Mouse (Mus musculus) liver, embryonic 11.5 days (tissue): ENCODE data around the gene Lypla2. TPM values are rescaled to one million over a fixed set of nuclear protein-coding genes. Genes with fewer than 3 reads are reported as not detected.
A peak's percentile ranks its signal among the peaks of the same experiment; 100 is the strongest.

ENCODE experiments used
- ATAC-seq: fragments of 200-750 bp; cut with Nextera tagmentation; replicated peaks from 2 replicates; pipeline ENCODE4 v1.8.0; 2017; ENCODE audit warnings: moderate number of reproducible peaks, mild to moderate bottlenecking, moderate TSS enrichment, moderate library complexity; ENCODE audit not compliant: low FRiP score
- DNase-seq: peaks from one replicate; pipeline ENCODE4 v3.0.0-alpha.2; 2017; ENCODE audit warnings: low spot score
- H3K27ac ChIP-seq: fragments of 300-500 bp; sonication (generic); 2 replicates; pipeline ENCODE4 v1.5.1; 2014; ENCODE audit warnings: mild to moderate bottlenecking, low read depth, low read length, control low read depth
- H3K27me3 ChIP-seq: fragments of 300-500 bp; sonication (generic); replicated peaks from 2 replicates; pipeline ENCODE4 v1.6.1; 2014; ENCODE audit warnings: low read length, mixed read lengths; ENCODE audit not compliant: control insufficient read depth, insufficient read depth
- H3K36me3 ChIP-seq: fragments of 300-500 bp; sonication (generic); 2 replicates; pipeline ENCODE4 v1.6.1; 2014; ENCODE audit warnings: mild to moderate bottlenecking, low read length, moderate library complexity, mixed read lengths; ENCODE audit not compliant: control insufficient read depth, insufficient read depth
- H3K4me1 ChIP-seq: fragments of 300-500 bp; sonication (generic); replicated peaks from 2 replicates; pipeline ENCODE4 v1.6.1; 2014; ENCODE audit warnings: low read length, mixed read lengths; ENCODE audit not compliant: control insufficient read depth, insufficient read depth
- H3K4me2 ChIP-seq: fragments of 300-500 bp; sonication (generic); 2 replicates; pipeline ENCODE4 v1.6.1; 2014; ENCODE audit warnings: mild to moderate bottlenecking, control low read depth, moderate library complexity
- H3K4me3 ChIP-seq: fragments of 300-500 bp; sonication (generic); 2 replicates; pipeline ENCODE4 v1.5.1; 2014; ENCODE audit warnings: low read depth, low read length, control low read depth
- H3K9ac ChIP-seq: fragments of 300-500 bp; sonication (generic); 2 replicates; pipeline ENCODE4 v1.6.1; 2014; ENCODE audit warnings: low read depth, low read length, control low read depth
- H3K9me3 ChIP-seq: fragments of 300-500 bp; sonication (generic); 2 replicates; pipeline ENCODE4 v1.6.1; 2016; ENCODE audit warnings: low read length, inconsistent platforms, mixed read lengths; ENCODE audit not compliant: control insufficient read depth
- WGBS: fragments of 180-500 bp; shearing (Covaris S2); extraction: QIAGEN DNeasy Blood & Tissue Kit; methylation state at CpG from one replicate; pipeline ENCODE4 v1.1.7; 2014; 5-methylcytosine and 5-hydroxymethylcytosine counted together
- polyA plus RNA-seq: library from polyadenylated mRNA; unstranded; fragments of >200 nt; fragmentation: Nextera tagmentation; extraction: Ambion mirVana; gene quantifications from 2 replicates; pipeline ENCODE4 v1.2.1, GENCODE M21; 2014

The Lypla2 gene
- polyA plus RNA-seq, 1 experiment from 2014 or later, result 106 TPM

DNA sequence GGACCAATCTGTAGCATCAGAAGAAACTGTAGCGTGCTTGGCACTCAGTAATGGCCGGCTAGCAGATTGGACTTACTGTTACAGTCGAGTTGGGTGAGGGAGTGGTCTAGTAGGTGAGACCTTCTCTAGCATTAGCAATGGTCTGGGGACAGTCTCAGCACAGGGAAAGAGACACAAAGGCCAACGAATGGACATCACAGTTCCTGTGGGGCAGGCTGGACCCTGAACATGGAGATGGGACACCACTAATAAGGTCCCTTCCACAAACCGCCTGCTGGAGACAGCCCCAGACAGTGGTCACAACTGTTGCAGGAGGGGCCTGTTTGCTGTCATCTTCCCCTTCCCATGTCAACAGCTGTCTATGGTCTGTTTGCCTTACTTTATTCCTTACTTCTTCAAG is 10.7 kb downstream of the Lypla2 start:
- H3K27ac ChIP-seq, result no peak overlapping the region
- ATAC-seq (no peak), DNase-seq (no peak)
- H3K4me2 ChIP-seq, result no peak overlapping the region
- WGBS, result 83% methylated on average over 5 of the region's 5 CpGs
- peaks cover 10% of the 10 kb centered on the region; the same call in 1 of the 2 replicates for H3K36me3 ChIP-seq
- H3K9ac ChIP-seq, result no peak overlapping the region
- no peak overlapping the region for H3K4me3 ChIP-seq
- H3K4me1 ChIP-seq, result peaks cover 17% of the 10 kb centered on the region
- no peaks in the 10 kb centered on the region for H3K9me3 ChIP-seq
- H3K27me3 ChIP-seq, result no peaks in the 10 kb centered on the region

DNA sequence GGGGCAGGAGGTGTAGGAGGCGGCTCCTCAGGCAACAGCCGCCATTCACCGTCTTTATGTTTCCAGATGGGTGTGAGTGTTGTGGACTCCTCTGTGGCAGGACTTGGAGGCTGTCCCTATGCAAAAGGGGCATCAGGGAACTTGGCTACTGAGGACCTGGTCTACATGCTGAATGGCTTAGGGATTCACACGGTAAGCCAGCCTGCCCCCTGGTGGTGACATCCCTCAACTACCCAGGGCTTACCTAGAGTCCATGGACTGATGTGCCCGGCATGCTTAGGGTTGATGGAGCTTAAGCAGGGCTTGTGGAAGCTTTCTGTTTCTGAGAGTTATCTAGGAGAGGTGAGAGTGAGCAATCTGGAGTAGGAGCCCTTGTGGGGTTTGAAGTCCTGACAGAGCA is 11.7 kb downstream of the Lypla2 start:
- DNase-seq (peak; percentile 77), ATAC-seq (0 out of 2 replicates have a peak, but pooled peaks have one; percentile 32)
- Histone ChIP-seq H3K9me3 (no peaks in the 10 kb centered on the region), H3K4me1 (peaks cover 17% of the 10 kb centered on the region), H3K9ac (peak overlapping the region; percentile 34; the same call in 1 of the 2 replicates), H3K36me3 (peaks cover 15% of the 10 kb centered on the region; the same call in 1 of the 2 replicates), H3K27ac (no peak overlapping the region), H3K4me2 (no peak overlapping the region), H3K27me3 (no peaks in the 10 kb centered on the region), H3K4me3 (no peak overlapping the region)
- WGBS, result 31% methylated on average over 5 of the region's 5 CpGs

DNA sequence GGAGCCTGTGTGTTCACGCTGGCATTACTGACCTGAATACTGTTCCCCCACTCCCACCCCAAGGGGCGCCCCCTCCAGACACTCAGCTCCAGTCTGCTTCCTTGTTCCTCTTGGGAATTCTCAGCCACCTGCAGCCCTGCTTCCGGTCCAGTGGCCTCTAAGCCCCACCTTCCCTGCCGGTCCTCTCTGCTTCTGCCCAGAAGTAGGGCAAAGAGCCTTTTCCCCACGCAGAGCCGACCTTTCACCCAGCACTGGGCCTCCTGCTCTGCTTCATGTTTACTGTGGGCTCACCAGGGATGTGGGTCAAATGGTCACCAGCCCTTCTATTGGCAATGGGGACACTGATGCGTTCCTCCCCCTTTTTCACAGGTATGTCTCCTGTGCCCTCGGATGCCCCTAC is 14.1 kb downstream of the Lypla2 start:
- Histone ChIP-seq H3K4me3 (0 out of 2 replicates have a peak overlapping the region, but pooled peaks have one; percentile 6), H3K4me1 (peaks cover 7% of the 10 kb centered on the region; the same call in 1 of the 2 replicates), H3K9me3 (no peaks in the 10 kb centered on the region), H3K4me2 (peak overlapping the region; percentile 30; the same call in 1 of the 2 replicates), H3K27me3 (no peaks in the 10 kb centered on the region), H3K27ac (peak overlapping the region; percentile 32; the same call in 1 of the 2 replicates), H3K9ac (no peak overlapping the region), H3K36me3 (peaks cover 16% of the 10 kb centered on the region; the same call in 1 of the 2 replicates)
- ATAC-seq, result no peak
- WGBS, result 68% methylated on average over 8 of the region's 8 CpGs
- DNase-seq, result no peak

DNA sequence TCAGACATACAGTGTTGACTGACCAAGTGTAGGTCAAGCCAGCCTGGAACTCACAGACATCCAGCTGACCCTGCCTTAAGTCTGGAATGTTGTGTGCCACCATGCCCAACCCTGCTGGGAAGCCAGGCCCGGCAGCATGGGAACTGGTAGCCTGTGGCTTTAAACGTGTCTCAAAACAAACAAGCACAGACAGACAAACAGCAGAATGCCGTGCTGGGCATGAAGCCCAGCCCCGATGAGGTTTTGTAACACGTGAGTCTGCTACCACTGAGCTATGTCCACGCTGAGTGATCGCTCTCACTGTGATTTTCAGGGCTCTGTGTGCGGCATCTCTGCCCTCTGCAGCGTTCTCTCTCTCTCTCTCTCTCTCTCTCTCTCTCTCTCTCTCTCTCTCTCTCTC is 16.5 kb downstream of the Lypla2 start:
- ATAC-seq (no peak), DNase-seq (no peak)
- H3K9me3 ChIP-seq, result no peaks in the 10 kb centered on the region
- H3K9ac ChIP-seq, result no peak overlapping the region
- no peak overlapping the region for H3K4me3 ChIP-seq
- peaks cover 27% of the 10 kb centered on the region for H3K36me3 ChIP-seq
- no peaks in the 10 kb centered on the region for H3K27me3 ChIP-seq
- 93% methylated on average over 9 of the region's 9 CpGs for WGBS
- no peaks in the 10 kb centered on the region for H3K4me1 ChIP-seq
- no peak overlapping the region for H3K27ac ChIP-seq
- H3K4me2 ChIP-seq, result no peak overlapping the region

DNA sequence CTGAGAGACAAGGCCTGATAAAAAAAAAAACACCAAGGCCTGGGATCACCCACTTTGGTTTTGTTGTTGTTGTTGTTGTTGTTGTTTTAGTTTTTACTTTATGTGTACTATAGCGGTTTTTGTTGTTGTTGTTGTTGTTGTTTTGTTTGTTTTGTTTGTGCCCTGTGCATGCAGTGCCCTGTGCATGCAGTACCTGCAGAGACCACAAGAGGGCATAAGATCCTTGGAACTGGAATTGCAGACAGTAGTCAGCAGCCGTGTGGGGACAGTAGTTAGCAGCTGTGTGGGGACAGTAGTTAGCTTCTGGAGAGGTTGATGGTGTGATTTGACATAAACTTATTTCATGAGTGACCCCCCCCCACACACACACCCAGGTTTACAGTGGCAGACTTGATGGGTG is 18.2 kb downstream of the Lypla2 start:
- 15% methylated on average over 2 of the region's 2 CpGs for WGBS
- Histone ChIP-seq H3K27ac (no peak overlapping the region), H3K4me1 (peaks cover 3% of the 10 kb centered on the region; the same call in 1 of the 2 replicates), H3K4me3 (no peak overlapping the region), H3K4me2 (no peak overlapping the region), H3K9me3 (no peaks in the 10 kb centered on the region), H3K27me3 (no peaks in the 10 kb centered on the region), H3K9ac (no peak overlapping the region), H3K36me3 (peaks cover 23% of the 10 kb centered on the region)
- DNase-seq (peak; percentile 66), ATAC-seq (0 out of 2 replicates have a peak, but pooled peaks have one; percentile 50)

DNA sequence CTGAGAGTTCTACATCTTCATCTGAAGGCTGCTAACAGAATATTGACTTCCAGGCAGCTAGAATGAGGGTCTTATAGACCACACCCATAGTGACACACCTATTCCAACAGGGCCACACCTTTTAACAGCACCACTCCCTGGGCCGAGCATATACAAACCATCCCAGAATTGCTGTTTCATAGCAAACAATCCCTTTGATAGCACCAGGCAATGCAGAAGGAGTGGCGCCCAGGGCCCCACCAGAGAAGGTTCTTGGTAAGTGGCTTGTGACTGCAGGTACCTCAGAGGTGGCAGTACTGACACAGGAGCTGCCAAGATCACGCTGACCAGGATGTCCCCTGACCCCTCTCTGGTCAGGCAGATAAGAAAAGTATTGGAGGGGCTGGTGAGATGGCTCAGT is 19.2 kb downstream of the Lypla2 start:
- WGBS, result 76% methylated on average over 3 of the region's 3 CpGs
- H3K36me3 ChIP-seq, result peaks cover 21% of the 10 kb centered on the region
- no peak for ATAC-seq

DNA sequence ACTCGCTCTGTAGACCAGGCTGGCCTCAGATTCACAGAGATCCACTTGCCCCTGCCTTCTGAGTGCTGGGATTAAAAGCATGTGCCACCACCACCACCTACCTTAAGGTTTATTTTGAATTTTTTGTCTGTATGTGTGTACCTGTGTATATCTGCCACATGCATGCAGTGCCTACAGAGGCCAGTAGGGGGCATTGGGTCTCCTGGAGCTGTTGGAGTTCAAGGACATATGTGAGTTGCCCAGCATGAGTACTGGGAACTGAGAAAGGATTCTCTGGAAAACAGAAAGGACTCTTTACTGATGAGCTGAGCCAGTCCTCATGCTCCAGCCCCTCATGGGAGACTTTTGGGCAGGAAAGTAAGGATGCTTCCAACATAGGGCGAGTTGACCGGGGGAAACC is 20.9 kb downstream of the Lypla2 start:
- Histone ChIP-seq H3K4me2 (no peak overlapping the region), H3K27ac (no peak overlapping the region), H3K4me3 (no peak overlapping the region), H3K36me3 (peaks cover 20% of the 10 kb centered on the region), H3K4me1 (peaks cover 15% of the 10 kb centered on the region), H3K9ac (no peak overlapping the region), H3K9me3 (no peaks in the 10 kb centered on the region), H3K27me3 (no peaks in the 10 kb centered on the region)
- DNase-seq (no peak), ATAC-seq (no peak)
- WGBS, result 94% methylated on average over 3 of the region's 3 CpGs

More for the DNA sequence above, 19.2 kb downstream of the Lypla2 start:
- no peak overlapping the region for H3K4me3 ChIP-seq
- no peak overlapping the region for H3K27ac ChIP-seq
- no peak for DNase-seq
- no peak overlapping the region for H3K9ac ChIP-seq
- H3K9me3 ChIP-seq, result no peaks in the 10 kb centered on the region
- H3K4me1 ChIP-seq, result peaks cover 9% of the 10 kb centered on the region
- H3K4me2 ChIP-seq, result no peak overlapping the region
- no peaks in the 10 kb centered on the region for H3K27me3 ChIP-seq

DNA sequence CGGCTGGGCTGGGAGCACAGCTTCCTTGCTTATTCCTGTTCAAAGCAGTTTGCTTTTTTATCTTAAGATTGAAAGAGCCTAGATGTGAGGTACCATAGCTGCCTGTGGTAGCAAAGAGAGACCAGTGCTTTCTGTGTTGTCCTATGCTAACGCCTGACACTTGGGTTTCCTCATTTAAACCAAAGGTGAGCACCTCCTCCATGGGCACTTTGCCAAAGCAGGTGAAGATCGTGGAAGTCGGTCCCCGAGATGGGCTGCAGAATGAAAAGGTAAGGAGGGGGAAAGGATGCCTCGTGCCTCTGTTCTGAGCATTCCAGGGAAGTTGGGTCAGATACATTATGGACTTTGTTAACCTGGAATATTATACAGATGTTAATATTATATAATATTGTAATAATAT is 22.1 kb downstream of the Lypla2 start:
- ATAC-seq (no peak), DNase-seq (no peak)
- peaks cover 14% of the 10 kb centered on the region for H3K36me3 ChIP-seq
- 88% methylated on average over 6 of the region's 6 CpGs for WGBS
- peaks cover 21% of the 10 kb centered on the region for H3K4me1 ChIP-seq
- H3K4me3 ChIP-seq, result no peak overlapping the region
- H3K9me3 ChIP-seq, result no peaks in the 10 kb centered on the region
- H3K27ac ChIP-seq, result no peak overlapping the region
- H3K27me3 ChIP-seq, result no peaks in the 10 kb centered on the region
- H3K9ac ChIP-seq, result no peak overlapping the region
- H3K4me2 ChIP-seq, result no peak overlapping the region

DNA sequence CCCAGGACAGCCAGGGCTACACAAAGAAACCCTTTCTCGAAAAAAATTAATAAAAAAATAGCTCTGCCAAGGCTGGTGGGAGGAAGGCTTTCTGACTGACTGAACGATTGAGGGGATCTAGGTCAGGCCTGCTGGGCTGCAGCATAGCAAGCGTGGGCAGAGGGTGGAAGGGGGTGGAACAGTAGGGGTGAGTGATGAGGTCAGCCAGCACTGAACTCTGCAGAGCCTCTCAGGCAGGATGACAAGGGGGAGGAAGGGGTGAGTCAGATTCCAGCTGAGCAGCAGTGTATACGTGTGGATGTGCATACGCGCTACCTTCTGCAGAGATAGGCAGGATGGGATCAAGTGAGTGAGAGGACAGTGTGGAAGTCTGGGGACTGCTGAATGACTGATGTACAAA is 22.5 kb downstream of the Lypla2 start:
- no peak overlapping the region for H3K9ac ChIP-seq
- no peak overlapping the region for H3K4me2 ChIP-seq
- H3K27ac ChIP-seq, result no peak overlapping the region
- peaks cover 21% of the 10 kb centered on the region for H3K4me1 ChIP-seq
- H3K36me3 ChIP-seq, result peaks cover 14% of the 10 kb centered on the region
- H3K27me3 ChIP-seq, result no peaks in the 10 kb centered on the region
- DNase-seq, result no peak
- no peaks in the 10 kb centered on the region for H3K9me3 ChIP-seq
- H3K4me3 ChIP-seq, result no peak overlapping the region
- no peak for ATAC-seq
- WGBS, result 63% methylated on average over 6 of the region's 6 CpGs
